Mouse (Mus musculus) bone marrow macrophage, adult 2 months (primary cell): ENCODE measurements around the gene Six4. TPM values are rescaled to one million over a fixed set of nuclear protein-coding genes. Genes with fewer than 3 reads are reported as not detected.
"Not testable (repeated sequence)": the region's sequence is repeated elsewhere in the genome, so short reads cannot be mapped to it uniquely, and the experiment has no call there.

Source experiments
- H3K27ac ChIP-seq: 2 replicates; pipeline ENCODE4 v1.5.1; 2012; ENCODE audit warnings: low read depth, low read length; ENCODE audit not compliant: insufficient read depth
- H3K4me1 ChIP-seq: 2 replicates; pipeline ENCODE4 v1.6.1; 2012; ENCODE audit warnings: low read length; ENCODE audit not compliant: control insufficient read depth, insufficient read depth
- H3K4me3 ChIP-seq: 2 replicates; pipeline ENCODE4 v1.5.1; 2012; ENCODE audit warnings: mild to moderate bottlenecking, low read length, moderate library complexity; ENCODE audit not compliant: insufficient read depth
- CTCF ChIP-seq: IDR thresholded peaks from 2 replicates; pipeline ENCODE4 v1.5.1; 2012; ENCODE audit warnings: low read depth, mild to moderate bottlenecking, low read length, moderate library complexity
- POLR2A ChIP-seq: IDR thresholded peaks from 2 replicates; pipeline ENCODE4 v1.6.1; 2012; ENCODE audit warnings: mild to moderate bottlenecking, low read depth, low read length, borderline replicate concordance
- polyA plus RNA-seq: library from polyadenylated mRNA; stranded (reverse); fragments of >200 nt; gene quantifications from 2 replicates; pipeline ENCODE4 v1.2.4, GENCODE M21; 2012; ENCODE audit not compliant: missing spikeins, insufficient read depth, insufficient read length

Six4 gene
- polyA plus RNA-seq, 1 experiment = 0.08 TPM

DNA sequence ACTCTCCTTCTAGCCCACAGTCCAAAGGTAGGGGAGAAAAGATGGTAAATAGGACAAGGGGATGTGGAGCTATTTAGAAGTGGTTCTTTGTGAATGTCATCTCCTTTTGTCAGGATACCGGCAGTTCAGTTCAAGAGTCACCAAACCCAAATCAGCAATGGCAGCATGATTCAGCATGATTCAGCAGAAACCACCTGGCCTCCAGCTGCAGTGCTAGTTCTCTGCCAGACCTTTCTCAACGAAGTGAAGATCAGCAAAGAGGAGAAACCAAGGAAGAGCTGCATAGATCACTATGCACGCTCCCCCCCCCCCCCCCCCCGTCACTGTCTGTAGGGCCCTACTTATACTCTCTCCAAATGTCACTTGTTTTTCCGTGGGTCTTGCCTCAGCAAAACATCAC is 24.3 kb downstream of the Six4 start:
- TF ChIP-seq POLR2A = no peak
- TF ChIP-seq CTCF = no peak

DNA sequence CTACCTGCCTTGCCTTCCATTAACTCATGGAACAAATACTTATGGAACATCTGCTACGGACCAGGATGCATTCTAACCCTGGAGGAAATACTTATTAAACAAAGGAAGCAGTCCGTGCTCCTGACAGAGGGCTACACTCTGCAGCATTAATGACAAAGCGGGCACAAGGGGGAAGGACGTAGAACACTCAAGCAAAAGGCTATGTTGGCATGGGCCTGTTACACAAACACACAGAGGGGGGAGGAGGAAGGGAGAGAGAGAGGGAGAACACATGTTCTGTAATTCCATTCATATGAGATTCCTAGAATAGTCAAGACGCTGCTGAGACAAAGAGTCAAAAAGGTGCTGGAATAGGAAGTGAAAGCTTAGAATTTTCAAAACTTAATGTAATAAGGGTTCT is 24.8 kb downstream of the Six4 start:
- TF ChIP-seq CTCF (no peak), POLR2A (no peak)
- Histone ChIP-seq H3K27ac (no peak overlapping the region), H3K4me3 (no peak overlapping the region), H3K4me1 (peaks cover 8% of the 10 kb centered on the region)

More for the DNA sequence above, 24.3 kb downstream of the Six4 start:
- Histone ChIP-seq H3K4me1 (peaks cover 6% of the 10 kb centered on the region), H3K27ac (no peak overlapping the region), H3K4me3 (no peak overlapping the region)

DNA sequence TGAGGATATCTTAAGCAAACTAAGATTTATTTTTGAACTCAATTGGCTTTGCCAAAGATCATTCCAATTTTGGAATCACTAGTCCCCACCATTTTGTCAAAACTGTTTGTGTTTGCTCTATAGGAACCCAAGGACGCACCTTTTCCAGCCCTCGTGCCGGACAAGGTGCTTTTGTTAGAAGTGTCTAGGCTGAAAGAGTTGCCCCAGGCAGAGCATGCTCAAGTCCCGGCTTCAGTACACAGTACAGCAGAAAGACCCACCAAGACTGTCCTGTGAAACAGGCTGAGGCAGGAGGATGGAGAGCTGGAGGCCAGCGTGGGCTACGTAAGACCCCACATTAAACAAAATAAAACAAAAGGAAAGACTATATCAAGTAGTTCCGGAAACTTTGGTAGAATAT is 26.2 kb downstream of the Six4 start:
- TF ChIP-seq CTCF = no peak
- TF ChIP-seq POLR2A = no peak

DNA sequence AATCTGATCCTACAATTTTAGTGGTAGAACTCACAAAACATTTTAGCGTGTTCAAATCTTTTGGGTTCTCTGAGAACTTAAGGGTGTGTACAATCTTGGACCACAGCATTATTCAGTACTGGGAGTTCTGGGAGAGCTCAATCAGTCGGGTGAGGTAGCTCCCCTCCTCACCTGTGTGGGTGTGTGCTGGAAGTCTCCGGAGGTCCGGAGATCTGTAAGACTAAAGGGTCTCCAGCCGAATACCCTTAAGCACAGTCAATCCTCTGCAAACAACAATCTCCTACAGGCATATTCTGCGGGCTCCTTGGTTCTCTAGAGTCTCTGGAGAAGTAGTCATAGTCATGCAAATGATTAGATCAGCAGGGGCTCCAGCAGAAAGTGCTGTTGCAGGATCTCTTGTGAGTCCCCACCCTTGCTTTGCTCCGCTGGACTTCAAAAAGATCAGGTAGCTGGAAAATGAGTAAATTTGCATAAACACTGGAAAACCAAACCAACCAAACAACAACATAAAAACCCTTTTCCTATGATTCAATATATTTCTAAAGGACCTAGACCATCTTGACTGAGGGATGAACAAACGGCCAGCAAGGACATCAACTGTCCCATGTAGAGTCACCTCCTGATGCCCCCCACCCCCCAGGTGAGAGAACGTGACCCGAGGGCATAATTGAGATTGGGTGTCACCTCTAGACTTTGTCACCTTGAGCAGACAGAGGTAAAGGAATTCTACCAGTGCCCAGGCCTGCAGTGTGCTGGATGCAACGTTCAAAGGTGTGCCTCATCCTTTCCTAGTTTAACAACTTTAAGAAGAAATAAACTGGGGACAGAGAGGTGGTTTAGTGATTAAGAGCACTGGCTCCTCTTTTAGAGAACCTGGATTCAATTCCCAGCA is 27.3 kb downstream of the Six4 start:
- H3K4me1 ChIP-seq = peaks cover 13% of the 10 kb centered on the region
- no peak overlapping the region for H3K27ac ChIP-seq
- TF ChIP-seq POLR2A = no peak
- no peak for TF ChIP-seq CTCF
- H3K4me3 ChIP-seq = no peak overlapping the region

More for the DNA sequence above, 26.2 kb downstream of the Six4 start:
- Histone ChIP-seq H3K4me1 (peaks cover 13% of the 10 kb centered on the region), H3K4me3 (no peak overlapping the region), H3K27ac (no peak overlapping the region)

DNA sequence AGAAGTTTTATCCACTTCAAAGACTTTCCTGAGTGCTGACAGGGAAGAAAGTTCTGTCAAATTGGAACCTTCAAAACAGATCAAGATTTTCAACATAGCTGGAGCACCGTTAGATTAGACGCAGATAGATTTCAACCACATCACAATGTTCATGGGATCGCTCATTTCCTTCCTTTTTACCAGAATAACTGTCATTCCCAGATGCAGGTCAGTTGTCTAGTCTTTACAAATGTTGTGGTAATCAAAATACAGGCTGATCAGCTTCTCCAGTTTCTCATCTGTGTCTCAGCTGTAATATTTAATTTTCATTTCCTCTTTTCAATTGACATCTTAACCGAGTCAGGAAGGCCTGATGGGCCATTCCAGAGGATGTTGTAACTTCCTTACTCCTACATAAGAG is 29.5 kb downstream of the Six4 start:
- peaks cover 11% of the 10 kb centered on the region for H3K4me1 ChIP-seq
- H3K4me3 ChIP-seq = no peak overlapping the region
- TF ChIP-seq CTCF (no peak), POLR2A (no peak)
- H3K27ac ChIP-seq = no peak overlapping the region

DNA sequence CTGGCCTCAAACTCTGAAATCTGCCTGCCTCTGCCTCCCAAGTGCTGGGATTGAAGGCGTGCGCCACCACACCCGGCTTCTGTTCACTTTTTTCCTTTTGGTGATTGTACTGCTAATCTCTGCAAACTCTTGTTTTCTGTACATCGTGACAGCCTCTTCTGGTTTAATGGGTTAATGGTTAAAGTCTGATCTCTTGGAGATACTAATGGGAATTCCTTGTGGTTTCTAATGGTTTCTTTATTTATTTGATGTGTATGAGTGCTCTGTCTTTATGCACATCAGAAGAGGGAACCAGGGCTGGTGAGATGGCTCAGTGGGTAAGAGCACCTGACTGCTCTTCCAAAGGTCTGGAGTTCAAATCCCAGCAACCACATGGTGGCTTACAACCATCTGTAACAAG is 31.4 kb downstream of the Six4 start:
- H3K27ac ChIP-seq, H3K4me3 ChIP-seq: not testable (repeated sequence)

DNA sequence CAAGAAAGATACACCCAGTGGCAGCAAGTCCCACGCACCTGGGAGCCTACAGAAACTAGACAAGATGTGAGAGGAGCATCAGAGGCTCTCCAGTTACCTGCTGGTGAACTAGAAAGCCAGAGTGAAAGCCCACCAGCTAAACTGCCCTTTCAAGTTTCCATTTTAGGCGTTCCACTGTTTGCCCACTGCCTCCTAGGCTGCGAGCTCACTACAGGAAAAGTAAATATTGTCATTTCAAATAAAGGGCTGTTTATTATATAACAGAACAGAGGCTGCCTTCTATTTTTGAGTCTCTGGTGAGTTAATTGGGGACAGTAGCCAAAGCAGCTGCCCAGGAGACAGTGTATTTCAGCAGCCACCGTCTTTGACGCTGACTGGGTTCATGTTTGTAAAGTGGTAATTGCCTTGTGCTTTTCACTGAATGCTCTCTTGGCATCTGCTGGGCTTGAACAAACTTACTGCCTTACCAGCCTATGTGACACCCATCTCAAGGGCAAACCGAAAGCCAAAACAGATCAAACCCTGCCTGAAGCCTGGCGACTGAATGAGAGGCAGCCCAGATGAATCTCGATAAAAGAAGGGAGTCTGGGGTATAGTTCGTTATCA is 52.3 kb downstream of the Six4 start:
- TF ChIP-seq CTCF = no peak
- no peak for TF ChIP-seq POLR2A
- Histone ChIP-seq H3K4me1 (no peaks in the 10 kb centered on the region), H3K4me3 (no peak overlapping the region), H3K27ac (no peak overlapping the region)

More for the DNA sequence above, 31.4 kb downstream of the Six4 start:
- H3K4me1 ChIP-seq = not testable (repeated sequence)

DNA sequence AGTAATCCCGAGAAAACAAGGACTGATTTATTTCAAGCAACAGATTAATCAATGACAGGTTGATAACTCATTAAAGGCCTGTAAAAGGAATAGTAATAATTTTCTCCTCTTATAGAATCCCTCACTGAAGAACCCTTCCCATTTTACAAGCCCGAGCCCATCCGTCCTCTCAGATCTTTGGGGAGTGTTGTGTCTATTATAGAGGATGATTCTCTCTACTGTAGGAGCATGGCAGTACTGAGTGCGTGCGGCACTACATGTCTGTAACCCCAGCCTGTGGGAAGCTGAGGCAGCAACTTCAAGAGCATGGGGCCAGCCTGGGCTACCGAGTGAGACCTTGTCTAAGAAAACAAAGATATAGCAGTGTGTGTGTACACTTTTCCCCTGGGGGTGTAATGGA is 55.8 kb downstream of the Six4 start:
- Histone ChIP-seq H3K4me3 (no peak overlapping the region), H3K4me1 (no peaks in the 10 kb centered on the region), H3K27ac (no peak overlapping the region)
- no peak for TF ChIP-seq CTCF
- TF ChIP-seq POLR2A = no peak

DNA sequence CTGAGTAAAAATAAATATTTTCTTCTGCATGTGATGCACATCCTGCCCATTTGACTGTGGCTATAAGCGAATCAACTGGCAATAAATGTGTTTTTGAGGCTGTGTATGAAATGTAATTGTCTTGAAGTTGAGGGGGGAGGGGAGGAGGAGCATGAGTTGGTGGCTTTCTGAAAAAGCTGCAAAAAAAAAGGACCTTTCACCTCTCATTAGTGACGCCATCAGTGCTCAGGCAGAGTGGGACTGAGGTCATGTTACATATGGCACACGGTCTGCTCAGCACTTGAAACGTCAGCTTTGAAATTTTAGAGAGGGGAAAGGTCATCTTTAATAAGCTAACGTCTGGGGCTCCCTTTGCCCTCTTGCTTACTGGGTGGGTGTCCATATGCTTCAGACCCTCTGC is 57.8 kb downstream of the Six4 start:
- Histone ChIP-seq H3K4me1 (no peaks in the 10 kb centered on the region), H3K27ac (no peak overlapping the region), H3K4me3 (no peak overlapping the region)
- TF ChIP-seq POLR2A (no peak), CTCF (no peak)

DNA sequence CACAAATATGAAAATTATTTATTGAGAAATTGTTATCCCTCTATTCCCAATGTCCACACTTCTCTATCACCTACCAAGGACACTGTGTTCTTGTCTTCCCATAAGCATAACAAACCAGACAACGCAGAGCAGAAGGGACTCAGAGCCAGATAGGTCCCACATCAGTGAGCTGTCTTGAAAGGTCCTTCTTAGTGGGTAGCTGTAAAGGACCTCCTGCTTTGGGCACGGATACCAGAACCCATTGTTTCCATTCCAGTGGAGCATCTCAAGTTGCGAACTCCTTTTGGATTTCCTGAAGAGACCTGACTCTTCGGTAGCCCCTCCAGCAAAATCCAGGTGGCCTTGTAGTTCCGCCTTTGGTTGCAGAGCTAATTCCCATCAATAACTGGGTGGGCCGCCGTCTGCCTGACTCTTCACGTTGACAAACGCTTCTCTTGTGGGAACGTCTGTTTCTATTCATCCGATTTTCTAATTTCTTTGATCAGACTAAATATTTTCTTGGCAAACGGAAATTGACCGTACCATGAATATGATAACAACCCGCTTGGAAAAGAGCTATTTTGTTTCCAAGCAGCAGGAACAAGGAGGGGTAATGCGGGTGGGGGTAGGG is 58.6 kb downstream of the Six4 start:
- no peaks in the 10 kb centered on the region for H3K4me1 ChIP-seq
- H3K4me3 ChIP-seq = no peak overlapping the region
- TF ChIP-seq CTCF (no peak), POLR2A (no peak)
- H3K27ac ChIP-seq = no peak overlapping the region
